Mouse (Mus musculus) liver, embryonic 16.5 days (tissue): ENCODE measurements around the gene Daglb. TPM values are rescaled to one million over a fixed set of nuclear protein-coding genes. Genes with fewer than 3 reads are reported as not detected.

Experiments
- ATAC-seq: fragments of 200-750 bp; cut with Nextera tagmentation; 2 replicates; pipeline ENCODE4 v1.8.0; 2017; ENCODE audit warnings: low read depth, mild to moderate bottlenecking, moderate number of reproducible peaks, moderate library complexity
- H3K27ac ChIP-seq: fragments of 300-500 bp; sonication (generic); 2 replicates; pipeline ENCODE4 v1.5.1; 2014; ENCODE audit warnings: mild to moderate bottlenecking, low read length
- H3K27me3 ChIP-seq: fragments of 300-500 bp; sonication (generic); 2 replicates; pipeline ENCODE4 v1.6.1; 2014; ENCODE audit warnings: low read depth, low read length, mixed read lengths; ENCODE audit not compliant: control insufficient read depth, insufficient read depth
- H3K36me3 ChIP-seq: fragments of 300-500 bp; sonication (generic); 2 replicates; pipeline ENCODE4 v1.6.1; 2014; ENCODE audit warnings: mild to moderate bottlenecking; ENCODE audit not compliant: control insufficient read depth, insufficient read depth
- H3K4me1 ChIP-seq: fragments of 300-500 bp; sonication (generic); 2 replicates; pipeline ENCODE4 v1.6.1; 2014; ENCODE audit warnings: low read depth, low read length, mixed read lengths; ENCODE audit not compliant: control insufficient read depth
- H3K4me2 ChIP-seq: fragments of 300-500 bp; sonication (generic); 2 replicates; pipeline ENCODE4 v1.6.1; 2014; ENCODE audit warnings: low read depth, low read length, mixed read lengths
- H3K4me3 ChIP-seq: fragments of 300-500 bp; sonication (generic); 2 replicates; pipeline ENCODE4 v1.5.1; 2014; ENCODE audit warnings: low read depth, mild to moderate bottlenecking, low read length
- H3K9ac ChIP-seq: fragments of 300-500 bp; sonication (generic); 2 replicates; pipeline ENCODE4 v1.6.1; 2014; ENCODE audit warnings: low read depth, low read length
- H3K9me3 ChIP-seq: fragments of 300-500 bp; sonication (generic); replicated peaks from 2 replicates; pipeline ENCODE4 v1.6.1; 2016; ENCODE audit warnings: low read length; ENCODE audit not compliant: control insufficient read depth
- WGBS: fragments of 180-500 bp; shearing (Covaris S2); extraction: QIAGEN DNeasy Blood & Tissue Kit; methylation state at CpG from one replicate; pipeline ENCODE4 v1.1.7; 2014; ENCODE audit not compliant: insufficient replicate concordance; 5-methylcytosine and 5-hydroxymethylcytosine counted together
- polyA plus RNA-seq: library from polyadenylated mRNA; unstranded; fragments of >200 nt; fragmentation: Nextera tagmentation; extraction: Ambion mirVana; gene quantifications from 2 replicates; pipeline ENCODE4 v1.2.1, GENCODE M21; 2015

Gene Daglb
- 7.3 and 7.7 TPM in 2 replicates for polyA plus RNA-seq

GRCm38 (mm10) chr5:143464100-143464756 is at the start of gene Daglb:
Daglb (plus strand) TSS chr5:143464584.
- H3K4me2 ChIP-seq = peak within 1 kb of the TSS; percentile 90
- peak within 1 kb of the TSS; percentile 51 for H3K27ac ChIP-seq
- ATAC-seq = peak; percentile 91
- H3K36me3 ChIP-seq = peaks cover 3% of the 10 kb centered on the region; the same call in 1 of the 2 replicates
- peaks cover 19% of the 10 kb centered on the region for H3K4me1 ChIP-seq
- peak within 1 kb of the TSS; percentile 80 for H3K4me3 ChIP-seq
- H3K27me3 ChIP-seq = no peaks in the 10 kb centered on the region
- no peaks in the 10 kb centered on the region for H3K9me3 ChIP-seq
- WGBS = 2% methylated on average over 43 of the region's 43 CpGs
- peak within 1 kb of the TSS; percentile 83 for H3K9ac ChIP-seq

GRCm38 (mm10) chr5:143421484-143421883 is 42.9 kb upstream of the Daglb start:
- no peaks in the 10 kb centered on the region for H3K27me3 ChIP-seq
- H3K4me2 ChIP-seq = no peak overlapping the region
- ATAC-seq = no peak
- WGBS = 60% methylated on average over 4 of the region's 4 CpGs
- H3K27ac ChIP-seq = no peak overlapping the region
- H3K36me3 ChIP-seq = peaks cover 39% of the 10 kb centered on the region
- no peak overlapping the region for H3K9ac ChIP-seq
- no peaks in the 10 kb centered on the region for H3K9me3 ChIP-seq
- no peak overlapping the region for H3K4me3 ChIP-seq
- H3K4me1 ChIP-seq = no peaks in the 10 kb centered on the region

GRCm38 (mm10) chr5:143422990-143423389 is 41.4 kb upstream of the Daglb start:
- peaks cover 27% of the 10 kb centered on the region for H3K36me3 ChIP-seq
- H3K4me1 ChIP-seq = no peaks in the 10 kb centered on the region
- ATAC-seq = no peak
- no peak overlapping the region for H3K9ac ChIP-seq
- 73% methylated on average over 4 of the region's 4 CpGs for WGBS
- no peak overlapping the region for H3K4me3 ChIP-seq
- H3K27me3 ChIP-seq = no peaks in the 10 kb centered on the region
- H3K4me2 ChIP-seq = no peak overlapping the region
- H3K27ac ChIP-seq = no peak overlapping the region
- H3K9me3 ChIP-seq = no peaks in the 10 kb centered on the region

- no peak overlapping the region for H3K4me2 ChIP-seq
- no peak overlapping the region for H3K4me3 ChIP-seq
- 12% methylated on average over 6 of the region's 6 CpGs for WGBS
- no peaks in the 10 kb centered on the region for H3K4me1 ChIP-seq
- no peak overlapping the region for H3K27ac ChIP-seq
- H3K27me3 ChIP-seq = no peaks in the 10 kb centered on the region
- no peaks in the 10 kb centered on the region for H3K9me3 ChIP-seq
- peak; percentile 48; the same call in 1 of the 2 replicates for ATAC-seq
- peaks cover 18% of the 10 kb centered on the region for H3K36me3 ChIP-seq
- H3K9ac ChIP-seq = no peak overlapping the region
Measured at GRCm38 (mm10) chr5:143423899-143424519, 40.4 kb upstream of the Daglb start.

- Histone ChIP-seq H3K9me3 (no peaks in the 10 kb centered on the region), H3K4me2 (no peak overlapping the region), H3K27ac (no peak overlapping the region), H3K36me3 (no peaks in the 10 kb centered on the region), H3K27me3 (no peaks in the 10 kb centered on the region), H3K4me3 (no peak overlapping the region), H3K9ac (no peak overlapping the region), H3K4me1 (no peaks in the 10 kb centered on the region)
- peak; percentile 53; the same call in 1 of the 2 replicates for ATAC-seq
- 0% methylated on average over 4 of the region's 4 CpGs for WGBS
Measured at GRCm38 (mm10) chr5:143434421-143434820, 30.0 kb upstream of the Daglb start.

- Histone ChIP-seq H3K36me3 (no peaks in the 10 kb centered on the region), H3K27ac (no peak overlapping the region), H3K27me3 (no peaks in the 10 kb centered on the region), H3K4me1 (no peaks in the 10 kb centered on the region), H3K4me3 (no peak overlapping the region), H3K9ac (no peak overlapping the region), H3K9me3 (no peaks in the 10 kb centered on the region), H3K4me2 (no peak overlapping the region)
- WGBS = 58% methylated on average over 3 of the region's 3 CpGs
- ATAC-seq = no peak
Measured at GRCm38 (mm10) chr5:143441298-143441697, 23.1 kb upstream of the Daglb start.

- WGBS = 52% methylated on average over 12 of the region's 12 CpGs
- no peak overlapping the region for H3K27ac ChIP-seq
- H3K4me3 ChIP-seq = no peak overlapping the region
- H3K27me3 ChIP-seq = no peaks in the 10 kb centered on the region
- H3K36me3 ChIP-seq = no peaks in the 10 kb centered on the region
- no peak for ATAC-seq
- no peak overlapping the region for H3K4me2 ChIP-seq
- H3K4me1 ChIP-seq = no peaks in the 10 kb centered on the region
- H3K9ac ChIP-seq = no peak overlapping the region
- no peaks in the 10 kb centered on the region for H3K9me3 ChIP-seq
Measured at GRCm38 (mm10) chr5:143441753-143442152, 22.6 kb upstream of the Daglb start.

GRCm38 (mm10) chr5:143463671-143464070 is 713 bp upstream of the Daglb start:
- Histone ChIP-seq H3K9me3 (no peaks in the 10 kb centered on the region), H3K36me3 (peaks cover 3% of the 10 kb centered on the region; the same call in 1 of the 2 replicates), H3K27ac (no peak overlapping the region), H3K9ac (peak overlapping the region; percentile 83), H3K4me1 (peaks cover 19% of the 10 kb centered on the region), H3K27me3 (no peaks in the 10 kb centered on the region), H3K4me3 (peak overlapping the region; percentile 80), H3K4me2 (peak overlapping the region; percentile 90)
- WGBS = 80% methylated on average over 11 of the region's 11 CpGs
- ATAC-seq = no peak

GRCm38 (mm10) chr5:143464757-143465118 is 354 bp downstream of the Daglb start:
- Histone ChIP-seq H3K9ac (peak overlapping the region; percentile 83), H3K27me3 (no peaks in the 10 kb centered on the region), H3K4me2 (peak overlapping the region; percentile 90), H3K4me1 (peaks cover 19% of the 10 kb centered on the region), H3K4me3 (peak overlapping the region; percentile 80), H3K9me3 (no peaks in the 10 kb centered on the region), H3K27ac (peak overlapping the region; percentile 51), H3K36me3 (peaks cover 3% of the 10 kb centered on the region; the same call in 1 of the 2 replicates)
- 0% methylated on average over 20 of the region's 20 CpGs for WGBS
- peak; percentile 57 for ATAC-seq
